Mouse (Mus musculus) left cerebral cortex, postnatal 36 days (tissue): Measurements from ENCODE around the gene Gatm. TPM values are rescaled to one million over a fixed set of nuclear protein-coding genes. Genes with fewer than 3 reads are reported as not detected.
A peak's percentile ranks its signal among the peaks of the same experiment; 100 is the strongest.

Experiments
- DNase-seq, 2 experiments: peaks; one replicate each; pipeline ENCODE4 v3.0.0; 2021 to 2022; ENCODE audit warnings: low spot score in 2 of 2, mixed read lengths in 1 of 2
- intact Hi-C: fragments of 180-260 bp; cut with DNase I; formaldehyde crosslinking; loops from one replicate; pipeline ENCODE4 v1.15.1; 2025
- total RNA-seq, 2 experiments: library from RNA; stranded (reverse); gene quantifications; 2 replicates each; pipeline ENCODE4 v1.2.3; 2021

Gene Gatm
- total RNA-seq, 2 experiments from 2014 or later = 55.3 to 61.9 TPM

- no peak for DNase-seq
- intact Hi-C loops = loop anchor here (5.0 kb wide), 1 partner anchor 240 kb away; no protein-coding TSS in a partner anchor
Observed at GRCm38 (mm10) chr2:122617792-122618191, 6.7 kb upstream of the Gatm start.

GRCm38 (mm10) chr2:122616237-122616636, 5.1 kb upstream of the Gatm start:
- peak in 1 of 2 experiments; percentile 35 for DNase-seq
- intact Hi-C loops = loop anchor here (5.0 kb wide), 1 partner anchor 239 kb away; no protein-coding TSS in a partner anchor

- intact Hi-C loops = no loop called here
- no peak for DNase-seq
Observed at GRCm38 (mm10) chr2:122611654-122611973, 511 bp upstream of the Gatm start.

- intact Hi-C loops = no loop called here
Observed at GRCm38 (mm10) chr2:122608820-122609219, 2.3 kb downstream of the Gatm start.

GRCm38 (mm10) chr2:122605829-122606228, 5.3 kb downstream of the Gatm start:
- intact Hi-C loops = no loop called here
- no peak for DNase-seq

More at GRCm38 (mm10) chr2:122608820-122609219, 2.3 kb downstream of the Gatm start:
- DNase-seq = no peak

- intact Hi-C loops = no loop called here
- no peak for DNase-seq
Observed at GRCm38 (mm10) chr2:122601354-122601753, 9.7 kb downstream of the Gatm start.

- no peak for DNase-seq
- intact Hi-C loops = no loop called here
Observed at GRCm38 (mm10) chr2:122599736-122600135, 11.4 kb downstream of the Gatm start.

- intact Hi-C loops = no loop called here
- no peak for DNase-seq
Observed at GRCm38 (mm10) chr2:122595461-122595860, 15.6 kb downstream of the Gatm start.

- intact Hi-C loops = no loop called here
- DNase-seq = no peak
Observed at GRCm38 (mm10) chr2:122591213-122591612, 19.9 kb downstream of the Gatm start.

GRCm38 (mm10) chr2:122590351-122590750, 20.8 kb downstream of the Gatm start:
- no peak for DNase-seq
- intact Hi-C loops = no loop called here

- intact Hi-C loops = no loop called here
- DNase-seq = no peak
Observed at GRCm38 (mm10) chr2:122587861-122588519, 23.1 kb downstream of the Gatm start.

GRCm38 (mm10) chr2:122586258-122586657, 24.8 kb downstream of the Gatm start:
- DNase-seq = no peak
- intact Hi-C loops = no loop called here

- no peak for DNase-seq
- intact Hi-C loops = no loop called here
Observed at GRCm38 (mm10) chr2:122582324-122582723, 28.8 kb downstream of the Gatm start.

GRCm38 (mm10) chr2:122581361-122582017, 29.6 kb downstream of the Gatm start:
- no peak for DNase-seq
- intact Hi-C loops = no loop called here

- intact Hi-C loops = no loop called here
- no peak for DNase-seq
Observed at GRCm38 (mm10) chr2:122580426-122580825, 30.7 kb downstream of the Gatm start.

GRCm38 (mm10) chr2:122577316-122577715, 33.8 kb downstream of the Gatm start:
- no peak for DNase-seq
- intact Hi-C loops = loop anchor here (10.0 kb wide), 1 partner anchor 177 kb away; no protein-coding TSS in a partner anchor

- intact Hi-C loops = loop anchor here (10.0 kb wide), 1 partner anchor 179 kb away; no protein-coding TSS in a partner anchor
- no peak for DNase-seq
Observed at GRCm38 (mm10) chr2:122576295-122576694, 34.8 kb downstream of the Gatm start.

GRCm38 (mm10) chr2:122575470-122575869, 35.6 kb downstream of the Gatm start:
- no peak for DNase-seq
- intact Hi-C loops = loop anchor here (10.0 kb wide), 1 partner anchor 179 kb away; no protein-coding TSS in a partner anchor

GRCm38 (mm10) chr2:122572438-122572837, 38.7 kb downstream of the Gatm start:
- DNase-seq = no peak
- intact Hi-C loops = loop anchor here (10.0 kb wide), 1 partner anchor 182 kb away; no protein-coding TSS in a partner anchor

- intact Hi-C loops = loop anchor here (10.0 kb wide), 1 partner anchor 183 kb away; no protein-coding TSS in a partner anchor
- DNase-seq = no peak
Observed at GRCm38 (mm10) chr2:122571326-122571725, 39.8 kb downstream of the Gatm start.

GRCm38 (mm10) chr2:122570430-122570829, 40.7 kb downstream of the Gatm start:
- no peak for DNase-seq
- intact Hi-C loops = loop anchor here (10.0 kb wide), 1 partner anchor 184 kb away; no protein-coding TSS in a partner anchor
